Mouse (Mus musculus) lung, postnatal 0 days (tissue): ENCODE measurements around the gene Arid5b. TPM values are rescaled to one million over a fixed set of nuclear protein-coding genes. Genes with fewer than 3 reads are reported as not detected.

Source experiments
- ATAC-seq: fragments of 200-750 bp; cut with Nextera tagmentation; 2 replicates; pipeline ENCODE4 v1.8.0; 2017; ENCODE audit warnings: moderate library complexity
- DNase-seq: peaks from one replicate; pipeline ENCODE4 v3.0.0-alpha.2; 2016; ENCODE audit warnings: low spot score
- H3K27ac ChIP-seq: fragments of 300-500 bp; sonication (generic); 2 replicates; pipeline ENCODE4 v1.5.1; 2014; ENCODE audit warnings: antibody characterized with exemption, mild to moderate bottlenecking, low read length, mixed read lengths
- H3K27me3 ChIP-seq: fragments of 300-500 bp; sonication (generic); replicated peaks from 2 replicates; pipeline ENCODE4 v1.6.1; 2014; ENCODE audit warnings: low read length, mixed read lengths; ENCODE audit not compliant: insufficient read depth
- H3K36me3 ChIP-seq: fragments of 300-500 bp; sonication (generic); 2 replicates; pipeline ENCODE4 v1.6.1; 2014; ENCODE audit warnings: low read length, mixed read lengths; ENCODE audit not compliant: insufficient read depth
- H3K4me1 ChIP-seq: fragments of 300-500 bp; sonication (generic); 2 replicates; pipeline ENCODE4 v1.6.1; 2014; ENCODE audit warnings: antibody characterized with exemption, low read depth, low read length, mixed read lengths; ENCODE audit not compliant: insufficient read depth
- H3K4me2 ChIP-seq: fragments of 300-500 bp; sonication (generic); replicated peaks from 2 replicates; pipeline ENCODE4 v1.6.1; 2014; ENCODE audit warnings: low read depth, mild to moderate bottlenecking, low read length, moderate library complexity, mixed read lengths
- H3K4me3 ChIP-seq: fragments of 300-500 bp; sonication (generic); 2 replicates; pipeline ENCODE4 v1.5.1; 2014; ENCODE audit warnings: low read depth, low read length
- H3K9ac ChIP-seq: fragments of 300-500 bp; sonication (generic); replicated peaks from 2 replicates; pipeline ENCODE4 v1.6.1; 2014; ENCODE audit warnings: low read depth, mild to moderate bottlenecking
- H3K9me3 ChIP-seq: fragments of 300-500 bp; sonication (generic); 2 replicates; pipeline ENCODE4 v1.6.1; 2016; ENCODE audit warnings: low read length, mixed read lengths
- CTCF ChIP-seq: IDR thresholded peaks from 2 replicates; pipeline ENCODE4 v1.5.1; 2016; ENCODE audit warnings: antibody characterized with exemption, mild to moderate bottlenecking
- EP300 ChIP-seq: IDR thresholded peaks from 2 replicates; pipeline ENCODE4 v1.6.1; 2016; ENCODE audit warnings: antibody characterized with exemption, mild to moderate bottlenecking, control low read depth
- WGBS: fragments of 180-500 bp; shearing (Covaris S2); extraction: QIAGEN DNeasy Blood & Tissue Kit; methylation state at CpG from one replicate; pipeline ENCODE4 v1.1.7; 2014; 5-methylcytosine and 5-hydroxymethylcytosine counted together
- polyA plus RNA-seq: library from polyadenylated mRNA; unstranded; fragments of >200 nt; fragmentation: Nextera tagmentation; extraction: Ambion mirVana; gene quantifications from 2 replicates; pipeline ENCODE4 v1.2.1, GENCODE M21; 2015

Arid5b gene
- polyA plus RNA-seq, 1 experiment from 2014 or later, result 42.8 TPM

DNA sequence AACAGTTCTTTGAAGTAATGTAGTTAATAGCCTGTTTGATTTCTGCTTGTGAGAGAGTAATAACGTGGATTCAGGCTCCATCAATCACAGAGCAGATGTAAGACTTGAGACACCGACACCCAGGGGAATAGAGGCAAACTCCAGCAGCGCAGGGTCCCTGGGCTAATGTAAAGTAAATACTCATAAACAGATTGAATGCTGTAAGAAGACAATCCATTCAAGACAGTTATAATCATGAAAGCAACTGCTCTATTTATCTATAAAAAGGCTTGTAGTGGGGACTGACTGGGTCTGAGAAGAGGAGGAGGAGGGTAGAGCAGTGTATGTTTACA is 3.2 kb upstream of the Arid5b start:
- DNase-seq (no peak), ATAC-seq (no peak)
- Histone ChIP-seq H3K9ac (no peak overlapping the region), H3K4me2 (no peak overlapping the region), H3K4me3 (no peak overlapping the region), H3K27ac (no peak overlapping the region), H3K9me3 (no peaks in the 10 kb centered on the region), H3K4me1 (peaks cover 6% of the 10 kb centered on the region; the same call in 1 of the 2 replicates), H3K27me3 (no peaks in the 10 kb centered on the region), H3K36me3 (no peaks in the 10 kb centered on the region)
- 53% methylated on average over 3 of the region's 3 CpGs for WGBS
- TF ChIP-seq EP300, result no peak
- TF ChIP-seq CTCF, result no peak

DNA sequence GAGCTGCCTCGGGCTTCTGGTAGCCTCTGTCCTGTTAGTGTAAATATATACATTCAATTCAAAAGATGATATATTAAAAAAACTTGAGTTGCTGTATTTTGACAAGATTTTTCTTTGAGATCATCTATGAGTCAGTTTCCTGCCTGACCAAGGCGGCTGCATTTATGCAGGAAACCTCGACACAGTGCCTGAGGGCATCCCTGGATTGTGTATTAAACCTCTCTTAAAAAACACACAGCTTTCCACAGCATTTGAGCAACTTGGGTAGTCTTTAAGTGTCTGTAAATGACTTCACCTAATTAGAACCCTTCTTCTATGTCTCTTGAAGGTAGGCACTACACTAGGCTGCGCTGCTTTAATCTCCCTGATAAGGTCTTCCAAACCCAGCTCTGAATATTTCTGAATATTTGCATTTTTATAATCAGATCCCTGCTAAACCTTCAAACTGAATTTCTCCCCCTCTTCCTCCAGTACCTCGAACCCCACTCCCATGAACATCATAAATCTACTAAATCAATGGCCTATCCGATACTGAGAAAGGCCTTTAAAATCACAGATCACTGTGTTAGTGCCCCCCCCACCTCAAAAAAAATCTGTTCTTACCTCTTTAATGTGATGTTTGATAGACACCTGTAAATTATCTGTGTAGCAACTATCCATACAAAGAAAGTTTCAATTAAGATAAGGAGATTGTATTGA is 2.7 kb upstream of the Arid5b start:
- WGBS, result 68% methylated on average over 6 of the region's 6 CpGs
- no peak overlapping the region for H3K9ac ChIP-seq

DNA sequence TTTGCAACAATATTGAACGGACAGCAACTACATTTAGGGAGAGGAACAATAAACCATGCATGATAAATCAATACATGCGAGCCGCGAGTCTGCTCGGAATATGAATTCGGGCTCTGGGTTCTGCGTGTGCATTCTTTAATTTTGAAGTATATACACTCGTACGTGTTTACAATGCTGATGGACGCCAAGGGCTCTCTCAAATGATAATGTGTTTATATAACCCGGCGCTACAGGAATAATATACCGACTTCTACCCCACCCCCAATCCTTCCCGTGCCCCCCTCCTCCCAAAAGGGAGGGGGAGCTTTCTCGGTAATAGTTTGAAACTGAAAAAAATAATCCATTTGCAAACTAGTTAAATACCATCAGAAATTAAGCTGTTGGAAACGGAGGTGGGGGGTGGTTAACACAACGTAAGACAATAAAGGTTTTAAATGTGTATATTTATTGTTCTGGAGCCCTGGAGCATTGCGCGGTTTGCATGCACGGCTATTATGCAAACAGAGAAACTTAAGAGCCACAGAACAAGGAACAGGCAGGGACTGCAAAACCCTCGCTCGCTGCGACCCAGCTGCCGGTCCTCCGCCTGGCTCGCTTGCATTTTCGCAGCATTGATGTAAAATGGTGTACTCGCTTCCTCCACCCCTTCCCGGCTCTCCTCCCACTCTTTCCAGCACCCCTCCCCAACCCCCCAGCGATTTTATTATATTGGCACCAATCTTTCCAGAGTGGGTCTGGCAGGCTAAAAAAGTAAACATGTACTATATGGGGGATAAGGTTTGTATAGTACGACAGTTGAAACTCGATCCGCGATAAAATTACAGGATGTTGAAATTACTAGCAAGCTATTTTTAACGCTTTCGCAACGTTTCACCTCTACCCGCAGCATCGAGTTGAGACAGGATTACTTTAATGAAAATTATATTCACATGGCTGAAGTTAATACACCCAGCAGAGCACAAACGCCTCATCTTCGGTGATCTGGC is 1.3 kb upstream of the Arid5b start:
- no peaks in the 10 kb centered on the region for H3K36me3 ChIP-seq
- WGBS, result under 1% methylated on average over 41 of the region's 41 CpGs
- TF ChIP-seq CTCF, result no peak
- TF ChIP-seq EP300, result no peak
- H3K4me1 ChIP-seq, result peaks cover 6% of the 10 kb centered on the region; the same call in 1 of the 2 replicates
- H3K27me3 ChIP-seq, result no peaks in the 10 kb centered on the region
- H3K27ac ChIP-seq, result peak overlapping the region; percentile 81
- H3K4me3 ChIP-seq, result peak overlapping the region; percentile 68
- DNase-seq (peak; percentile 84), ATAC-seq (no peak)
- peak overlapping the region; percentile 92 for H3K4me2 ChIP-seq
- H3K9me3 ChIP-seq, result no peaks in the 10 kb centered on the region
- peak overlapping the region; percentile 37 for H3K9ac ChIP-seq

More for the DNA sequence above, 2.7 kb upstream of the Arid5b start:
- ATAC-seq (no peak), DNase-seq (no peak)
- no peak overlapping the region for H3K27ac ChIP-seq
- no peak for TF ChIP-seq EP300
- no peak for TF ChIP-seq CTCF
- H3K27me3 ChIP-seq, result no peaks in the 10 kb centered on the region
- no peaks in the 10 kb centered on the region for H3K36me3 ChIP-seq
- peaks cover 6% of the 10 kb centered on the region; the same call in 1 of the 2 replicates for H3K4me1 ChIP-seq
- H3K4me3 ChIP-seq, result no peak overlapping the region
- H3K4me2 ChIP-seq, result no peak overlapping the region
- no peaks in the 10 kb centered on the region for H3K9me3 ChIP-seq

DNA sequence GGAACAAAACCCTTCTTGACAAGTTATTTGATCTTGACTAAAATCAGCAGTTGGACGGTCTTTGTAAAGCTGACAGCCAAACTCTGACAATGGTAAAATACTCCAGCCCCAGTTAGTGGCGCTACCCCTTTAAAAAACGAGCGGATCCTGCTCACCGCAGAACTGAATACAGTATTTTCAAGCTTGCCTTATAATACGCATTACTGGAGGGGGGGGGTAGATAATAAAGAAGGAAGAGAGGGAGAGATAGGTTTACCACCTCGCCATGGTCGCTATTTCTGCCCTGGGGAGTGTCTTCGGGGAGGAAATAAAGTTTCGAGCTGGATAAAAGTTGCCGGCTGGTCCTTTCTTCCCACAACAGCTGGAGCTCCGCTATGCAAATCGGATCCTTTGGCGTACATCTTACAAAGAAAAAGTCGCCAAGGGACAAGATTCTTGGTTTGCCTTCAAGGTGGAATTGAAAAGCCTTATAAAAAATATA is 829 bp downstream of the Arid5b start:
- peaks cover 4% of the 10 kb centered on the region; the same call in 1 of the 2 replicates for H3K4me1 ChIP-seq
- H3K27me3 ChIP-seq, result no peaks in the 10 kb centered on the region
- H3K9me3 ChIP-seq, result no peaks in the 10 kb centered on the region
- TF ChIP-seq EP300 (no peak), CTCF (peak; percentile 28; the same call in 1 of the 2 replicates)
- 0 out of 2 replicates have a peak, but pooled peaks cover 4% of the 10 kb centered on the region for H3K36me3 ChIP-seq
- H3K4me3 ChIP-seq, result peak overlapping the region; percentile 68
- peak overlapping the region; percentile 92 for H3K4me2 ChIP-seq
- ATAC-seq, result peak; percentile 16; the same call in 1 of the 2 replicates
- peak overlapping the region; percentile 60 for H3K9ac ChIP-seq
- H3K27ac ChIP-seq, result peak overlapping the region; percentile 93
- DNase-seq, result peak; percentile 80
- 0% methylated on average over 15 of the region's 15 CpGs for WGBS

DNA sequence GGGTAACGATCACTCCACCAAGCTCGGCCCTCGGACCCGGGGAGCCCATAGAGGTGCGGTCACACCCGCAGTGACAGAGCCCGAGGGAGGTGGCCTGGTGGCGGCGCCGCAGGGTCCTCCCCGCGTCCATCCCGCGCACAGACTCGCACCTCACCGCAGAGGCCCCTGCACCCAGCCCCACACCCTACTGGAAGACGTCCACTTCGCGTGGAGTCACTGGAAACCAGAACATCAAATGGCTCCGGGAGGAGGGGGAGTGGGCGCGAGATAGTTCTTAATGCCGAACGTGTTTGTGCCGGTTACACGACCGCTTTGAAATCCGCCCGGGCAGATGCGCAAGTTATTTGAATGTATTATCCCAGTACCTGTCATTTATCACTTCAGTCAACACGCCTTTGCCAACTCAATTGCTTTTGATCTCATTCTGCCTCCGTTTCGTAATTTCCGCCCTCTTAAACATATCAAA is 1.5 kb downstream of the Arid5b start:
- peak overlapping the region; percentile 93 for H3K27ac ChIP-seq
- peak overlapping the region; percentile 68 for H3K4me3 ChIP-seq
- ATAC-seq (peak; percentile 69), DNase-seq (peak; percentile 69)
- TF ChIP-seq EP300, result 0 out of 2 replicates have a peak, but pooled peaks have one; percentile 9
- TF ChIP-seq CTCF, result no peak
- peaks cover under 1% of the 10 kb centered on the region; the same call in 1 of the 2 replicates for H3K4me1 ChIP-seq
- no peaks in the 10 kb centered on the region for H3K9me3 ChIP-seq
- peak overlapping the region; percentile 92 for H3K4me2 ChIP-seq
- 0 out of 2 replicates have a peak, but pooled peaks cover 4% of the 10 kb centered on the region for H3K36me3 ChIP-seq
- peak overlapping the region; percentile 60 for H3K9ac ChIP-seq
- under 1% methylated on average over 33 of the region's 34 CpGs for WGBS
- H3K27me3 ChIP-seq, result no peaks in the 10 kb centered on the region
